Mouse (Mus musculus) neutrophil, adult 5-6 weeks (primary cell): ENCODE results near the gene Gm9117. TPM values are rescaled to one million over a fixed set of nuclear protein-coding genes. Genes with fewer than 3 reads are reported as not detected.
"Not testable (repeated sequence)": the region's sequence is repeated elsewhere in the genome, so short reads cannot be mapped to it uniquely, and the experiment has no call there.

ENCODE experiments used
- ATAC-seq: fragments of 151-379, 151-347 bp; 2 replicates; pipeline ENCODE4 v1.8.0; 2017; ENCODE audit warnings: mild to moderate bottlenecking, moderate TSS enrichment; ENCODE audit not compliant: insufficient number of reproducible peaks, poor library complexity, low FRiP score, severe bottlenecking; ENCODE audit errors: extremely low read depth
- total RNA-seq: library from RNA; stranded (forward); fragments of 200-1000 nt; gene quantifications from 2 replicates; pipeline ENCODE4 v1.2.3, GENCODE M21; 2017

Gm9117 gene
- 0.37 TPM in 1 of 2 replicates, not detected in the other for total RNA-seq

DNA sequence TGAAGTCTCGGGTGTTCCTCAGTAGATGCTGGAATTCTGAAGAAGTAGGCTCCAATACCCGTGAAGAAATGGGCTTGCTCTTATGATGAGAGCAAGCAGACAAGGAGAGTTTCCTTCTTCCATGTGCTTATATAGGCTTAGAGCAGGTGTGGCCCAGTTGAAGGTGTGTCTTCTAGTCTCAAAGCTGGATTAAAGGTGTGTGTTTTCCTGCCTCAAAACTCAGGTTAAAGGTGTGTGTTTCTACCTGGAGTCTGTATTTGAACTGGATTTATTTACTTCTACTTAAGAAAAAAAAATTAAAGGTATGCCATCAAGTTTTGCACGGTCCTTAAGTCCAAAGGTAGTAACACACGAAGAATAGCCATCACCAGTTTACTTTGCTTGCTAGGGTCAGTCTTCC lies at the start of gene Gm9117:
Gm9117 (minus strand) TSS at position 101 of the 400 bp plus-strand sequence.
- not testable (repeated sequence) for ATAC-seq

DNA sequence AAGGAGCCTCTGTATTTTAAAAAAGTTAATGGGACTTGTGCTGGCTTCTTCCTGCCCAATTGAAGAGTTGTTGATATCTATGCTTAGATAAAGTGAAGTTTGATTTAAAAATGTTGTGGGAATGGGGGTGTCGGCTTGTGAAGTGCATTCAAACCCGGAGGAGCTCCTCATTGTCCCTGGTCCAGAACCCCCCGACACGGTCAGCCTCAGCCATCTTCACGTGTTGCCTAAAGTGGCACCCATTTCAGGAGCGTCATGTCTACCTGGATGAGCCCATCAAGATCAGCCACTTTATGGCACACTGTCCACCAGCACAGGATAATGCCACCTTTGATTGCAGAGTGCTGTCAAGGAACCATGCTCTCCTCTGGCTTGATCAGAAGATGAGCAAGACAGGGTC lies 25.6 kb upstream of the Gm9117 start:
- ATAC-seq, result not testable (repeated sequence)

DNA sequence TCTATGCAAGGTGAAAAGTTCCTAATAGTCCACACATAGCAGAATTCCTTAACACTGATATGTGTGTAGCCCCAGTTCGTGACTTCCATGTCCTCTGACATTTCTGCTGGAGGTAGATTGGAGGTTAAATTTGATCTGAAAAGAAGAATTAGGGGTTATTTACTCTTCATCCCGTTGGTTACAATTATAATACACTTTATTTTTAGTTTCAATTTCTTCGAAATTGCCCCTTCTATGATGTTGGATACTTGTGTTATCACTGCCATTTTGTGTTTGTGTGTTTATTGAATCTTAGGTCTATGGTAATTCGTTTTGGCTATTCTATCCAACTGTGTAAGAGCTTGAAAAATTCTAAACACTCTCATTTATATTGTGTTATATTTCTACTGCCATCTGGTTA lies 17.9 kb upstream of the Gm9117 start, which contains the start of gene Tdpoz5:
Tdpoz5 (minus strand) TSS at position 101 of the 400 bp plus-strand sequence.
- ATAC-seq, result not testable (repeated sequence)

DNA sequence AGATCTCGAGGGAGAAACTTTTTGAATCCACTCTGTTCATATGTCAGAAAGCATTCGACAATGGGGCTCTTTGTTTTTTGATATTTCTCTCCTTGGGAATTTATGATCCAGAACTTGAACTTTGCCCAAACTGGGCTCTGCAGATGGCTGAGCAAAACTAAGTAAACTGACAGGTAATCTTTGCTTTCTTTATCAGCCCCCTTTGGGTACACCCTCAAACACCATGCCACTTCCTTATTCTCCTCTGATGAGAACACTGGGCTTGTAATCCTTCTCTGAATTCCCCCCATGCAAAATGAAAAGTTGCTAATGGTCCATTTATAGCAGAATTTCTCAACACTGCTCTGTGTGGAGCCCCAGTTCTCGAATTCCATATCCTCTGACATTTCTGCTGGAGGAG lies 5.0 kb downstream of the Gm9117 start:
- ATAC-seq, result not testable (repeated sequence)

Other genes starting within 250 kb of the Gm9117 start
- gene Gm5773, start 170.5 kb downstream of the Gm9117 start, total RNA-seq, result not detected in 2 replicates
- not detected in 2 replicates for gene Tdpoz4, start 147.1 kb downstream of the Gm9117 start, total RNA-seq
- not detected in 2 replicates for gene Tdpoz3, start 117.5 kb downstream of the Gm9117 start, total RNA-seq
- not detected in 2 replicates for gene Tdpoz5, start 17.8 kb upstream of the Gm9117 start, total RNA-seq
- gene Gm9125, start 111.3 kb upstream of the Gm9117 start, total RNA-seq, result not detected in 2 replicates
- not detected in 2 replicates for gene Gm10697, start 129.1 kb upstream of the Gm9117 start, total RNA-seq
- gene Gm10696, start 234.7 kb upstream of the Gm9117 start, total RNA-seq, result not detected in 2 replicates